Mouse (Mus musculus) ovary, adult 2 months (tissue): Measurements from ENCODE around the gene Tmem169. TPM values are rescaled to one million over a fixed set of nuclear protein-coding genes. Genes with fewer than 3 reads are reported as not detected.

Experiments used
- polyA plus RNA-seq: library from polyadenylated mRNA; depleted of rRNA; stranded (reverse); fragments of >200 nt; gene quantifications from 2 replicates; pipeline ENCODE4 v1.2.3, GENCODE M21; 2012; rRNA removed

Gene Tmem169
- polyA plus RNA-seq: 0.39 and 0.47 TPM in 2 replicates

DNA sequence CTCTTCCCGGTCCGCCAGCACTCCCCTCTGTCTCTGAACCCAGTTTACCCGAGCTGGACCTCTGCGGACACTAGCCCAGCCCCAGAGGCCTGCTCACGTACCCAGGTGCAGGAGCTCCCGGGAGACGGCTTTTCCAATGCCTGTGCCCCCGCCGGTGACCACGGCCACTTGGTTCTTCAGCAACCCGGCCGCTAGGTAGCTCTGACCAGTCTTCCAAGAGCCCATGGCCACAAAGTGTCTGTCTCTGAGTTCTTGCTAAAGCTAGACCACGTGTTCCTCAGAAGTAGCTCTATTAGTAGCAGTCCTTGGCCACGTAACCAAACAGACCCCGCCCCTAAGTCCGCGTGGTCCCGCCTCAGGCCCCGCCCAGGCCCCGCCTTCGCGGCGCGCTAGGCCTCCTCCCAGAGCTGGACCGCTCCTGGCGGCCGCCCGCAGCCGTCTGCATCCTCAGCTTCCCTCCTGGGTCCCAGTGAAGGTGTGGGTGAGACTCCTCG, at the start of gene Tmem169, which contains the start of gene Pecr:
Tmem169 (plus strand) TSS at position 378 of the 494 bp plus-strand sequence.
Pecr (minus strand) TSS at position 323 of the 494 bp plus-strand sequence.

DNA sequence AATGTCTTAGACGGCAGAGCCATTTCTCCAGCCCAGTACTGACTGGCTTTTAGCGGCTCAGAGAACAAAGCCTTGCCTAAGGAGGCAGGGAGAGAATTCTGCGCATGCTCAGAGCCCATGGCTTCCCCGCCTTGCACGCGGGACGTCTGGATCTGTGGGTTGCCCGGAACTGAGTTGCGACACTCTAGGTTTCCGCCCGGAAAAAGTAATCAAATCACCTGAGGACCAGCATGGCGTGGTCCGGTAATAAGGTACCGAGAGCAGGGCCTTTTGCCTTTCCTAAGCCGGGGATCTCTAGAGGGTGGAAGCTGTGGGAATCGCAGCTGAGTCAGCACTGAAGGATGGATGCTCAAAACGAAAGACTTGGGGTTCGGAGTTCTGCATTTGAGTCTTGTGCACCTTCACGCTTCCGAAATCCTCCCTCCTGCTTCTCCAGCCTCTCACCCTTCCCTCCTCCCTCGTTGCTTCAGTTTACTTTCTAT, 23.2 kb downstream of the Tmem169 start, which contains the start of gene Xrcc5:
Xrcc5 (plus strand) TSS at position 105 of the 482 bp plus-strand sequence.

Other genes starting within 250 kb of the Tmem169 start
- gene Mreg, start 72.1 kb upstream of the Tmem169 start, polyA plus RNA-seq: 3.0 and 6.1 TPM in 2 replicates
- gene Pecr, start 55 bp upstream of the Tmem169 start, polyA plus RNA-seq: 10.0 and 13.6 TPM in 2 replicates
- gene Xrcc5, start 23.1 kb downstream of the Tmem169 start, polyA plus RNA-seq: 2.0 and 2.5 TPM in 2 replicates